Mouse (Mus musculus) spleen, adult 2 months (tissue): Measurements from ENCODE around the gene Denr.

Experiments used
- CTCF ChIP-seq: fragments of 200-500 bp; IDR thresholded peaks from 2 replicates; pipeline ENCODE4 v1.5.1; 2011; ENCODE audit warnings: mild to moderate bottlenecking, inconsistent platforms; ENCODE audit not compliant: insufficient read depth, insufficient read length, insufficient replicate concordance; ENCODE audit errors: extremely low read depth
- POLR2A ChIP-seq: fragments of 200-500 bp; IDR thresholded peaks from 2 replicates; pipeline ENCODE4 v1.6.1; 2011; ENCODE audit warnings: low read depth, low read length, inconsistent platforms

DNA sequence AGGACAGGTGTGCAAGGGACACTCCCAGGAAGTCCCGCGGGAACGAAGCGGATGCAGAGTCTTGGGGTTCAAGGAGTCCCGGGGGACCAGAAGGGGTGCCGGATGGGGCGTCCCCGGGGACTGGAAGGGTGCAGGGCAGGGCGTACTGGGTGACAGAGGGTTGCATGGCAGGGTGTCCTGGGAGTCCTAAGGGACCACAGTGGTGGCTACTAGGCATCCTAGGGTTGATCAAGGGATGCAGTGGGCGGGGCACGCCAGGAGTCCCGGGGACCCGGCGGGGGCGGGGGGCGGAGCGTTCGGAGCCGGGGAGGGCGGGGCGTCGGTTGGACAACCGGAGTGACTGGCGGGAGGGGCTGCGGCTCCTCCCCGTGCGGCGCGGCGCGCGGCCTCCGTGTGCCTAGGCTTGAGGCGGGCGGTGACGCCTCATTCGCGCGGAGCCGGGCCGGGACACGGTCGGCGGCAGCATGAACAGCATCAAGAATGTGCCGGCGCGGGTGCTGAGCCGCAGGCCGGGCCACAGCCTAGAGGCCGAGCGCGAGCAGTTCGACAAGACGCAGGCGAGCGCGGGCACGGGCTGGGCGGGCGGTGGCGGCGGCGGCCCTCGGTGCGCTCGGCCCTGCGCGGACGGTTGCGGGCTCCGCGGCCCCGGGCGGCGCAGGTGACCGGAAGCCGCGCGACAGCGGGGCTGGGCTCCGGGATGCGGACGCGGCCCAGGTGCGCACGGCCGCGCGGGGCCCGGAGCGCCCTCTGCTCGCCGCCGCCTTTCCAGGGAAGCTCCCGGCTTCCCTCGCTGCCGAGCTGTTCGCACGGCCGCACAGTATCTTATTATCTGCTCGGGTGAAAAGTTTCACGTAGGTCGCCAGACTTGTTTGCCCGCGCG is 66.6 kb downstream of the Denr start, which contains the start of gene Hip1r:
- TF ChIP-seq CTCF (no peak), POLR2A (peak; percentile 64)
